Mouse (Mus musculus) kidney, adult 2 months (tissue): ENCODE measurements around the gene Dhcr24. TPM values are rescaled to one million over a fixed set of nuclear protein-coding genes. Genes with fewer than 3 reads are reported as not detected.

ENCODE experiments used
- DNase-seq: peaks from one replicate; pipeline ENCODE4 v3.0.0; 2021
- H3K27ac ChIP-seq: fragments of 200-500 bp; 2 replicates; pipeline ENCODE4 v1.5.1; 2012; ENCODE audit warnings: low read depth, low read length, control low read depth, inconsistent platforms; ENCODE audit not compliant: insufficient read depth
- H3K27me3 ChIP-seq: fragments of 200-500 bp; replicated peaks from 2 replicates; pipeline ENCODE4 v1.6.1; 2012; ENCODE audit warnings: mild to moderate bottlenecking, moderate library complexity, low read length, inconsistent platforms; ENCODE audit not compliant: control insufficient read depth, insufficient read depth
- H3K36me3 ChIP-seq: fragments of 200-500 bp; 2 replicates; pipeline ENCODE4 v1.6.1; 2012; ENCODE audit warnings: mild to moderate bottlenecking, moderate library complexity, low read length, inconsistent platforms; ENCODE audit not compliant: control insufficient read depth, insufficient read depth
- H3K4me1 ChIP-seq: fragments of 200-500 bp; 2 replicates; pipeline ENCODE4 v1.6.1; 2011; ENCODE audit warnings: low read length; ENCODE audit not compliant: control insufficient read depth, insufficient read depth
- H3K4me3 ChIP-seq: fragments of 200-500 bp; 2 replicates; pipeline ENCODE4 v1.5.1; 2011; ENCODE audit warnings: mild to moderate bottlenecking, low read depth, low read length, control low read depth; ENCODE audit not compliant: insufficient read depth
- CTCF ChIP-seq: fragments of 200-500 bp; conservative IDR thresholded peaks from 2 replicates; pipeline ENCODE4 v1.5.1; 2011; ENCODE audit warnings: low read depth, mild to moderate bottlenecking, control low read depth, low read length, moderate library complexity, mixed read lengths; ENCODE audit not compliant: insufficient read depth, insufficient read length
- POLR2A ChIP-seq: fragments of 200-500 bp; IDR thresholded peaks from one replicate; pipeline ENCODE4 v1.6.1; 2011; ENCODE audit warnings: low read depth, low read length, control low read depth
- WGBS: fragments of 180-500 bp; shearing (Covaris S2); methylation state at CpG from one replicate; pipeline ENCODE4 v1.1.7; 2018; 5-methylcytosine and 5-hydroxymethylcytosine counted together
- polyA plus RNA-seq: library from polyadenylated mRNA; depleted of rRNA; stranded (reverse); fragments of >200 nt; gene quantifications from 2 replicates; pipeline ENCODE4 v1.2.3, GENCODE M21; 2012

Gene Dhcr24
- polyA plus RNA-seq, 1 experiment: 242 TPM

GRCm38 (mm10) chr4:106575022-106575421 is 14.2 kb downstream of the Dhcr24 start:
- Histone ChIP-seq H3K4me3 (no peak overlapping the region), H3K36me3 (0 out of 2 replicates have a peak, but pooled peaks cover 1% of the 10 kb centered on the region), H3K27ac (no peak overlapping the region), H3K27me3 (no peaks in the 10 kb centered on the region), H3K4me1 (peaks cover 16% of the 10 kb centered on the region; the same call in 1 of the 2 replicates)
- WGBS: 70% methylated on average over 8 of the region's 8 CpGs
- TF ChIP-seq POLR2A: no peak
- TF ChIP-seq CTCF: no peak
- DNase-seq: no peak

- WGBS: 42% methylated on average over 7 of the region's 7 CpGs
- H3K4me1 ChIP-seq: peaks cover 21% of the 10 kb centered on the region; the same call in 1 of the 2 replicates
- H3K4me3 ChIP-seq: no peak overlapping the region
- DNase-seq: peak; percentile 86
- 0 out of 2 replicates have a peak, but pooled peaks cover 1% of the 10 kb centered on the region for H3K36me3 ChIP-seq
- H3K27me3 ChIP-seq: no peaks in the 10 kb centered on the region
- TF ChIP-seq POLR2A (no peak), CTCF (no peak)
- peak overlapping the region; percentile 32; the same call in 1 of the 2 replicates for H3K27ac ChIP-seq
These were observed 16.7 kb downstream of the Dhcr24 start for GRCm38 (mm10) chr4:106577511-106577910.

GRCm38 (mm10) chr4:106581176-106581864 is 20.5 kb downstream of the Dhcr24 start:
- 80% methylated on average over 14 of the region's 14 CpGs for WGBS
- H3K4me1 ChIP-seq: peaks cover 23% of the 10 kb centered on the region; the same call in 1 of the 2 replicates
- no peak overlapping the region for H3K4me3 ChIP-seq
- no peak for TF ChIP-seq CTCF
- H3K27me3 ChIP-seq: no peaks in the 10 kb centered on the region
- no peak for DNase-seq
- H3K27ac ChIP-seq: no peak overlapping the region
- H3K36me3 ChIP-seq: 0 out of 2 replicates have a peak, but pooled peaks cover 1% of the 10 kb centered on the region

GRCm38 (mm10) chr4:106581865-106582204 is 21.0 kb downstream of the Dhcr24 start:
- Histone ChIP-seq H3K4me3 (no peak overlapping the region), H3K27ac (peak overlapping the region; percentile 4), H3K27me3 (no peaks in the 10 kb centered on the region), H3K4me1 (peaks cover 22% of the 10 kb centered on the region; the same call in 1 of the 2 replicates), H3K36me3 (peaks cover 3% of the 10 kb centered on the region; the same call in 1 of the 2 replicates)
- 94% methylated on average over 15 of the region's 15 CpGs for WGBS
- no peak for DNase-seq
- TF ChIP-seq POLR2A (no peak), CTCF (no peak)

- peak; percentile 92 for DNase-seq
- TF ChIP-seq CTCF (0 out of 2 replicates have a peak, but pooled peaks have one; percentile 14), POLR2A (no peak)
- no peak overlapping the region for H3K4me3 ChIP-seq
- peaks cover 17% of the 10 kb centered on the region; the same call in 1 of the 2 replicates for H3K4me1 ChIP-seq
- H3K27ac ChIP-seq: peak overlapping the region; percentile 59
- WGBS: 56% methylated on average over 12 of the region's 12 CpGs
- peaks cover 3% of the 10 kb centered on the region; the same call in 1 of the 2 replicates for H3K36me3 ChIP-seq
- no peaks in the 10 kb centered on the region for H3K27me3 ChIP-seq
These were observed 21.8 kb downstream of the Dhcr24 start for GRCm38 (mm10) chr4:106582428-106583153.

- 83% methylated on average over 4 of the region's 4 CpGs for WGBS
- H3K27me3 ChIP-seq: no peaks in the 10 kb centered on the region
- TF ChIP-seq POLR2A (no peak), CTCF (no peak)
- no peak overlapping the region for H3K27ac ChIP-seq
- no peak for DNase-seq
- peaks cover 12% of the 10 kb centered on the region; the same call in 1 of the 2 replicates for H3K4me1 ChIP-seq
- H3K4me3 ChIP-seq: no peak overlapping the region
- peaks cover 2% of the 10 kb centered on the region; the same call in 1 of the 2 replicates for H3K36me3 ChIP-seq
These were observed 23.8 kb downstream of the Dhcr24 start for GRCm38 (mm10) chr4:106584665-106585064.

- TF ChIP-seq CTCF: 0 out of 2 replicates have a peak, but pooled peaks have one; percentile 8
- TF ChIP-seq POLR2A: no peak
- H3K36me3 ChIP-seq: peaks cover 2% of the 10 kb centered on the region; the same call in 1 of the 2 replicates
- DNase-seq: peak; percentile 92
- no peaks in the 10 kb centered on the region for H3K27me3 ChIP-seq
- WGBS: 58% methylated on average over 6 of the region's 6 CpGs
- peaks cover 15% of the 10 kb centered on the region; the same call in 1 of the 2 replicates for H3K4me1 ChIP-seq
- no peak overlapping the region for H3K27ac ChIP-seq
- H3K4me3 ChIP-seq: no peak overlapping the region
These were observed 26.2 kb downstream of the Dhcr24 start for GRCm38 (mm10) chr4:106587075-106587474.
